Mouse (Mus musculus): Measurements from ENCODE around the gene Ank3. TPM values are rescaled to one million over a fixed set of nuclear protein-coding genes. Genes with fewer than 3 reads are reported as not detected.

Gene Ank3
- total and polyA plus RNA-seq, 3 experiments = 3.2 to 6.7 TPM; not detected in 1

- TF ChIP-seq CHD1 (IDR thresholded peaks at IDR 0.05; ENCODE audit: low read depth, low read length) = no peak
- no peak for TF ChIP-seq E2F4 (IDR thresholded peaks at IDR 0.05; ENCODE audit: borderline replicate concordance, low read depth, low read length)
- no peak for TF ChIP-seq EP300 (IDR thresholded peaks at IDR 0.05; ENCODE audit: low read depth in 1 of 2, low read length in 2 of 2)
- no peak for TF ChIP-seq JUND (IDR thresholded peaks at IDR 0.05; ENCODE audit: low read depth, low read length)
- TF ChIP-seq SIN3A (IDR thresholded peaks at IDR 0.05; ENCODE audit: low read length) = no peak
- TF ChIP-seq USF2 (IDR thresholded peaks at IDR 0.05; ENCODE audit: borderline replicate concordance in 1 of 2, insufficient read depth in 1 of 2, low read depth in 1 of 2, low read length in 2 of 2) = no peak
- TF ChIP-seq ELF1 (IDR thresholded peaks at IDR 0.05; ENCODE audit: low read depth, low read length) = no peak
- TF ChIP-seq NELFE (IDR thresholded peaks at IDR 0.05; ENCODE audit: low read depth, low read length) = no peak
- no peak for TF ChIP-seq CHD2 (IDR thresholded peaks at IDR 0.05; ENCODE audit: low read length)
- TF ChIP-seq KAT2A (conservative IDR thresholded peaks at IDR 0.05; ENCODE audit: low read depth, low read length) = no peak
- TF ChIP-seq ZMIZ1 (IDR thresholded peaks at IDR 0.05; ENCODE audit: low read depth, low read length) = no peak
- TF ChIP-seq UBTF (IDR thresholded peaks at IDR 0.05; ENCODE audit: borderline replicate concordance, insufficient read depth, low read depth, low read length) = no peak
- TF ChIP-seq CTCF (IDR thresholded peaks at IDR 0.05 in 2 of 3, conservative IDR thresholded peaks at IDR 0.05 in 1 of 3; ENCODE audit: control insufficient read depth in 1 of 3, insufficient read depth in 1 of 3, low read depth in 2 of 3, low read length in 3 of 3, poor library complexity in 1 of 3, severe bottlenecking in 1 of 3) = no peak
- no peak for TF ChIP-seq HCFC1 (IDR thresholded peaks at IDR 0.05; ENCODE audit: low read depth, low read length)
- no peak for TF ChIP-seq MEF2A (IDR thresholded peaks at IDR 0.05; ENCODE audit: extremely low read depth, insufficient replicate concordance, low read depth, low read length, poor library complexity, severe bottlenecking)
- no peak for TF ChIP-seq GATA1 (IDR thresholded peaks at IDR 0.05; ENCODE audit: low read depth, low read length)
- TF ChIP-seq POLR2AphosphoS2 (IDR thresholded peaks at IDR 0.05; ENCODE audit: low read length) = no peak
- H3K9me3 ChIP-seq (replicated peaks; ENCODE audit: insufficient read depth, low read length) = no peaks in the 10 kb centered on the region
- H3K79me2 ChIP-seq (ENCODE audit: control insufficient read depth, insufficient read depth, low read length, poor library complexity) = no peaks in the 10 kb centered on the region
- no peaks in the 10 kb centered on the region for H3K27me3 ChIP-seq (ENCODE audit: control insufficient read depth in 1 of 2, insufficient read depth in 2 of 2, low read length in 2 of 2)
- H3K4me1 ChIP-seq (ENCODE audit: control insufficient read depth in 1 of 2, insufficient read depth in 2 of 2, low read length in 2 of 2) = no peaks in the 10 kb centered on the region
- no peak overlapping the region for H3K9ac ChIP-seq (ENCODE audit: control insufficient read depth, low read depth, low read length, poor library complexity, severe bottlenecking)
- H3K27ac ChIP-seq (ENCODE audit: control insufficient read depth, low read depth, low read length) = no peak overlapping the region
- H3K4me3 ChIP-seq (ENCODE audit: control insufficient read depth in 1 of 2, insufficient read depth in 1 of 2, low read depth in 2 of 2, low read length in 2 of 2) = no peak overlapping the region
- H3K36me3 ChIP-seq (ENCODE audit: control insufficient read depth in 1 of 2, insufficient read depth in 2 of 2, low read length in 2 of 2) = no peaks in the 10 kb centered on the region
- no peak for DNase-seq (ENCODE audit: low read depth, low spot score)
Measured at GRCm38 (mm10) chr10:69530326-69530725, 131.8 kb downstream of the Ank3 start.

- no peak overlapping the region for H3K9ac ChIP-seq (ENCODE audit: control insufficient read depth, low read depth, low read length, poor library complexity, severe bottlenecking)
Measured at GRCm38 (mm10) chr10:69531569-69531968, 133.0 kb downstream of the Ank3 start.

More at GRCm38 (mm10) chr10:69531569-69531968, 133.0 kb downstream of the Ank3 start:
- TF ChIP-seq MYC (IDR thresholded peaks at IDR 0.05; ENCODE audit: low read depth, low read length) (no peak), TCF12 (IDR thresholded peaks at IDR 0.05; ENCODE audit: low read depth, low read length) (no peak), USF1 (IDR thresholded peaks at IDR 0.05; ENCODE audit: low read depth, low read length) (no peak), CTCF (IDR thresholded peaks at IDR 0.05 in 2 of 3, conservative IDR thresholded peaks at IDR 0.05 in 1 of 3; ENCODE audit: control insufficient read depth in 1 of 3, insufficient read depth in 1 of 3, low read depth in 2 of 3, low read length in 3 of 3, poor library complexity in 1 of 3, severe bottlenecking in 1 of 3) (peak; percentile 5 to 27 (median 25); a peak in 5 of 6 replicates)
- Histone ChIP-seq H3K27me3 (ENCODE audit: control insufficient read depth in 1 of 2, insufficient read depth in 2 of 2, low read length in 2 of 2) (no peaks in the 10 kb centered on the region), H3K36me3 (ENCODE audit: control insufficient read depth in 1 of 2, insufficient read depth in 2 of 2, low read length in 2 of 2) (no peaks in the 10 kb centered on the region), H3K27ac (ENCODE audit: control insufficient read depth, low read depth, low read length) (no peak overlapping the region), H3K9me3 (replicated peaks; ENCODE audit: insufficient read depth, low read length) (no peaks in the 10 kb centered on the region), H3K79me2 (ENCODE audit: control insufficient read depth, insufficient read depth, low read length, poor library complexity) (no peaks in the 10 kb centered on the region), H3K4me1 (ENCODE audit: control insufficient read depth in 1 of 2, insufficient read depth in 2 of 2, low read length in 2 of 2) (no peaks in the 10 kb centered on the region), H3K4me3 (ENCODE audit: control insufficient read depth in 1 of 2, insufficient read depth in 1 of 2, low read depth in 2 of 2, low read length in 2 of 2) (no peak overlapping the region)
- no peak for DNase-seq (ENCODE audit: low read depth, low spot score)

Data from MEL (cell line).